Comparison of ENCODE assay signal across 7 mouse cellular contexts in the genomic region with DNA sequence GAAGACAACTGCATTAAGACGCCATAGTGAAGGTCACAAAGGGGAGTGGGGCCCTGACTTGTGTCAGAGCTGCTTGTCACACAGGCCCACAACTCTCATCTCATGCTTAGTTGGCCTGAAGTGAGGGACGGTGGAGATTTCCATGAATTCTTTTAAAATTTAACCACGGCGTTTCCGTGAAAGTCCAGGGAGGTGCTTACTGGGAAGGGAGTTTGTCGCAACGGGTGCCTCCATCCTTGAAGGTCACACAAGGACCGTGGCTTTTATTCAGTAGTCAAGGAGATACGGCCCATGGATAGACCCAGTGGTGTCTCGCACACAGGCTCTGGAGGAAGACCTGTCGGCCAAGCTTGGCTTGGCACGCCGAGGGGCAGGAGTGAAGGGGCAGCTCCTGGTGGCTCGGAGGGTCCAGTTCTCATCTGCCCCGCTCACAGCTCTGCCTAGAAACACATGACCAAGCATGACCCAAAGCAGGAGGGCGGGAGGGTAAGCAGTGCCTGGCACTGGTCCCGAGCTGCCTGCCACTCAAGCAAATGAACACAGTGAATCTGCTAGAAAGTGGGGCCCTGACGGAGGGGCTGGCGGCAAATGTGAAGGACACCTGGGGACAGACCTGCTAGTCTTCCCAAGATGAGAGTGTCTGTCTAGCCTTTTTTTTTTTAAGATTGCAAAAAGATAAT.
DNase-seq lines count a peak whose midpoint lies in the region; ATAC-seq and TF ChIP-seq lines count a peak whose summit lies in the region.

No protein-coding gene starts in this region.

- 85% methylated on average over 19 of the region's 19 CpGs for WGBS in hindbrain, embryonic 10.5 days
- 64% methylated on average over 19 of the region's 19 CpGs for WGBS in hindbrain, embryonic 16.5 days
- 82% methylated on average over 19 of the region's 19 CpGs for WGBS in embryonic facial prominence, embryonic 13.5 days
- 37% methylated on average over 19 of the region's 19 CpGs for WGBS in kidney, postnatal 0 days

- intact Hi-C loops in gastrocnemius, postnatal 36 days (cut with DNase I): no loop called here

- H3K9me3 ChIP-seq in hindbrain, embryonic 10.5 days: no peaks in the 10 kb centered on the region
- H3K9me3 ChIP-seq in hindbrain, embryonic 16.5 days (ENCODE audit: control insufficient read depth, low read length): no peaks in the 10 kb centered on the region
- H3K9me3 ChIP-seq in embryonic facial prominence, embryonic 13.5 days: no peaks in the 10 kb centered on the region
- no peaks in the 10 kb centered on the region for H3K9me3 ChIP-seq in kidney, postnatal 0 days (replicated peaks; ENCODE audit: low read length)

- in situ Hi-C loops in Patski (cut with MboI; ENCODE audit: low pct_unique_long_range_greater_than_20kb): no loop called here

- peaks cover 100% of the 10 kb centered on the region for H3K4me1 ChIP-seq in hindbrain, embryonic 10.5 days (replicated peaks)
- peaks cover 84% of the 10 kb centered on the region for H3K4me1 ChIP-seq in hindbrain, embryonic 16.5 days (ENCODE audit: control insufficient read depth, insufficient read depth, low read depth, low read length)
- H3K4me1 ChIP-seq in embryonic facial prominence, embryonic 13.5 days: peaks cover 98% of the 10 kb centered on the region
- H3K4me1 ChIP-seq in kidney, postnatal 0 days (replicated peaks; ENCODE audit: insufficient read depth, low read length): peaks cover 80% of the 10 kb centered on the region

- DNase-seq in hindbrain, embryonic 10.5 days (ENCODE audit: low spot score): no peak
- no peak for DNase-seq in Patski (ENCODE audit: low read depth, low spot score)
- no peak for DNase-seq in kidney, postnatal 0 days (ENCODE audit: low spot score)
- no peak for DNase-seq in spleen, postnatal 10 days (ENCODE audit: low spot score in 2 of 2)
- no peak for DNase-seq in gastrocnemius, postnatal 36 days

- no peak overlapping the region for H3K9ac ChIP-seq in hindbrain, embryonic 16.5 days (ENCODE audit: low read depth, low read length)
- peak overlapping the region; percentile 36 for H3K9ac ChIP-seq in embryonic facial prominence, embryonic 13.5 days
- 0 out of 2 replicates have a peak overlapping the region, but pooled peaks have one; percentile 2 for H3K9ac ChIP-seq in kidney, postnatal 0 days (ENCODE audit: low read depth, low read length)

- no peak overlapping the region for H3K4me3 ChIP-seq in hindbrain, embryonic 10.5 days
- H3K4me3 ChIP-seq in hindbrain, embryonic 16.5 days (ENCODE audit: low read length): no peak overlapping the region
- H3K4me3 ChIP-seq in embryonic facial prominence, embryonic 13.5 days: no peak overlapping the region
- H3K4me3 ChIP-seq in kidney, postnatal 0 days (replicated peaks; ENCODE audit: low read depth, low read length): no peak overlapping the region

- POLR2A ChIA-PET in Patski (lab: Charles Lee): interaction anchor here (0.6 kb wide), 1 partner anchor 12 kb away, joined by 3 read pairs; no protein-coding TSS in a partner anchor

- H3K27ac ChIP-seq in hindbrain, embryonic 10.5 days: peak overlapping the region; percentile 67
- H3K27ac ChIP-seq in hindbrain, embryonic 16.5 days (ENCODE audit: low read depth, low read length): no peak overlapping the region
- H3K27ac ChIP-seq in embryonic facial prominence, embryonic 13.5 days: peak overlapping the region; percentile 95
- peak overlapping the region; percentile 83 for H3K27ac ChIP-seq in kidney, postnatal 0 days

- H3K36me3 ChIP-seq in hindbrain, embryonic 10.5 days: peaks cover 8% of the 10 kb centered on the region
- no peaks in the 10 kb centered on the region for H3K36me3 ChIP-seq in hindbrain, embryonic 16.5 days (ENCODE audit: control insufficient read depth, insufficient read depth, low read length)
- H3K36me3 ChIP-seq in embryonic facial prominence, embryonic 13.5 days: peaks cover 16% of the 10 kb centered on the region
- no peaks in the 10 kb centered on the region for H3K36me3 ChIP-seq in kidney, postnatal 0 days (ENCODE audit: insufficient read depth, low read length)

- CTCF ChIA-PET in Patski (lab: Charles Lee): interaction anchor here (1.2 to 1.6 kb wide), 4 partner anchors 10 to 41 kb away, joined by 3 to 4 read pairs (median 3); no protein-coding TSS in a partner anchor

- H3K4me2 ChIP-seq in hindbrain, embryonic 16.5 days (ENCODE audit: low read length): no peak overlapping the region
- H3K4me2 ChIP-seq in embryonic facial prominence, embryonic 13.5 days: no peak overlapping the region
- peak overlapping the region; percentile 2; the same call in 1 of the 2 replicates for H3K4me2 ChIP-seq in kidney, postnatal 0 days (ENCODE audit: low read length)

- ATAC-seq in hindbrain, embryonic 16.5 days: no peak
- peak; percentile 41 for ATAC-seq in Patski
- no peak for ATAC-seq in embryonic facial prominence, embryonic 13.5 days (ENCODE audit: insufficient number of reproducible peaks, insufficient read depth, low FRiP score, low TSS enrichment, low read depth)
- peak; percentile 25 for ATAC-seq in kidney, postnatal 0 days (replicated peaks; ENCODE audit: low FRiP score, low read depth)

- no peaks in the 10 kb centered on the region for H3K27me3 ChIP-seq in hindbrain, embryonic 10.5 days (ENCODE audit: insufficient read depth, poor library complexity, severe bottlenecking)
- H3K27me3 ChIP-seq in hindbrain, embryonic 16.5 days (replicated peaks; ENCODE audit: control insufficient read depth, insufficient read depth, low read length): no peaks in the 10 kb centered on the region
- no peaks in the 10 kb centered on the region for H3K27me3 ChIP-seq in Patski
- H3K27me3 ChIP-seq in embryonic facial prominence, embryonic 13.5 days: no peaks in the 10 kb centered on the region
- H3K27me3 ChIP-seq in kidney, postnatal 0 days (ENCODE audit: insufficient read depth, low read length): no peaks in the 10 kb centered on the region

- TF ChIP-seq CTCF in Patski (IDR thresholded peaks at IDR 0.05): no peak
- TF ChIP-seq CTCF in kidney, postnatal 0 days (IDR thresholded peaks at IDR 0.05; ENCODE audit: low read depth): no peak

Comparison
In these comparisons a context has a peak if more than half of its experiments do, and no peak if none do; other contexts are left out.
1. ATAC-seq: peak in Patski (single experiment) and kidney, postnatal 0 days (single experiment); none in hindbrain, embryonic 16.5 days (single experiment) and embryonic facial prominence, embryonic 13.5 days (single experiment).